Mouse (Mus musculus): ENCODE data around the gene Ptprs. TPM values are rescaled to one million over a fixed set of nuclear protein-coding genes. Genes with fewer than 3 reads are reported as not detected.

Gene Ptprs
- polyA plus RNA-seq, 1 experiment: 57.5 TPM

DNA sequence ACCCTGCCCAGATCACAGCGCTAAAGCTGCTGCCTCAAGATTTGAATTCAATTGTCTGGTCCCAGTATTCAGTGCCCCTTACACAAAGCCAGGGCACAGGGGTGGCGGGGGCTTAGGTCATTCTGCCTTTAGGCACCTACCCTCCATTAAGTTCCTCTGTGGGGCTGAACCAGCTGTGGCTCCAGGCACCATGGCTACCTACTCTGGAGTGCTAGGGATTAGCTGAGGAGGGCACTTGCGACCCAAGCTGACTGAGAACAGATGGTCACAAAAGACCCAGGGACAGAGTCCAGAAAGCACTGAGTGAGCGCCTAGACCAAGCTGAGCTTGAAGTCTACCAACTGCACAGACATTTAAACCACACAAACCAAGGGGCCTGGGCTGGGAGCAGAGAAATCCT lies 22.6 kb downstream of the Ptprs start:
- Histone ChIP-seq H3K4me1 (ENCODE audit: control insufficient read depth, insufficient read depth, insufficient read length) (no peaks in the 10 kb centered on the region), H3K4me3 (ENCODE audit: extremely low read depth, insufficient read depth, insufficient read length) (no peak overlapping the region), H3K27ac (ENCODE audit: insufficient read depth, low read length) (no peak overlapping the region), H3K27me3 (ENCODE audit: control insufficient read depth, insufficient read depth, low read length) (no peaks in the 10 kb centered on the region), H3K36me3 (ENCODE audit: control insufficient read depth, insufficient read depth, low read length) (no peaks in the 10 kb centered on the region)
- no peak for TF ChIP-seq CTCF (IDR thresholded peaks at IDR 0.05; ENCODE audit: extremely low read depth, insufficient read depth, insufficient read length, insufficient replicate concordance)
- TF ChIP-seq POLR2A (IDR thresholded peaks at IDR 0.05; ENCODE audit: low read depth, low read length): no peak
- DNase-seq (ENCODE audit: low read depth in 1 of 2, low spot score in 2 of 2): no peak
- 96% methylated on average over 4 of the region's 4 CpGs for whole genome bisulfite sequencing

DNA sequence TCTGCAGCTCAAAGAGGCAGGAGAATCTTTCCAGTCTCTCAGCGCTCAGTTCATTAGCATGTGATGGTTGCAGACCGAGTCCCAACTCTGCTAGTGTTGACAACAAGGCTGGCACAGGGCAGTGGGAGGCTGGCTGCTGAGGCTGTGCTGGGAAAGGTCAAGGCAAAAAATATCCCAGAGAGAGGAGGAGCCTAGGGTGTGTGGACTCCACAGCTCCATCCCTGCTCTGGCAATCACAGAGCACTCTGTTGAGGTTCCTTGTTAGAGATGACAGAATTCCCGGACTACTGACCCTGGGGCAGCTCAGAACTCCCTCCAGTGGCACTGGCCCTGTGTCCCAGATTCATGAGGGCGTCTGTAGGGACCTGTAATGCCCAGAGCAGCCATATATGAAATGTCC lies 23.0 kb downstream of the Ptprs start:
- TF ChIP-seq CTCF (IDR thresholded peaks at IDR 0.05; ENCODE audit: extremely low read depth, insufficient read depth, insufficient read length, insufficient replicate concordance): no peak
- TF ChIP-seq POLR2A (IDR thresholded peaks at IDR 0.05; ENCODE audit: low read depth, low read length): no peak
- Histone ChIP-seq H3K4me1 (ENCODE audit: control insufficient read depth, insufficient read depth, insufficient read length) (no peaks in the 10 kb centered on the region), H3K27me3 (ENCODE audit: control insufficient read depth, insufficient read depth, low read length) (no peaks in the 10 kb centered on the region), H3K4me3 (ENCODE audit: extremely low read depth, insufficient read depth, insufficient read length) (no peak overlapping the region), H3K27ac (ENCODE audit: insufficient read depth, low read length) (no peak overlapping the region), H3K36me3 (ENCODE audit: control insufficient read depth, insufficient read depth, low read length) (no peaks in the 10 kb centered on the region)
- no peak for DNase-seq (ENCODE audit: low read depth in 1 of 2, low spot score in 2 of 2)
- WGBS: 90% methylated on average over 4 of the region's 4 CpGs

DNA sequence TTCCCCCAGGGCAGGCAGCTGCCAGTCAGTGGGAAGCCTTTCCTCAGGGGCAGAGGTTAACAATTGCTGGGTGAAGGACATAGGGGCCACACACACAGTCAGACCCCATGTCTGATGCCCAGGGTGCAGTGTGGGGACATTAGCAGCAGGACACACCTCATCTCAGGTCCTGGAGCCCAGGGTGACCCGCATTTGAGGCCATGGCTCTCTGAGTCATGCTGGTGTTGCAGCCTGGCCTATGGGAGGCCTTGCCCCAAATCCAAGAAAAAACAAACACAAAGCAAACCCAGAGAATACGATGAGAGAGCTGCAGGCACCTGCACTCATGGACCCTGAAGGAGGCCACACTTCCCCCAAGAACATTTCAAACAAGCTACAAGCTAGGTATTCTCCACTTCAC lies 28.6 kb downstream of the Ptprs start:
- H3K4me1 ChIP-seq (ENCODE audit: control insufficient read depth, insufficient read depth, insufficient read length): peaks cover 28% of the 10 kb centered on the region
- TF ChIP-seq CTCF (IDR thresholded peaks at IDR 0.05; ENCODE audit: extremely low read depth, insufficient read depth, insufficient read length, insufficient replicate concordance) (no peak), POLR2A (IDR thresholded peaks at IDR 0.05; ENCODE audit: low read depth, low read length) (no peak)
- 90% methylated on average over 2 of the region's 2 CpGs for WGBS

GRCm38 (mm10) chr17:56445397-56445796 lies 30.9 kb downstream of the Ptprs start:
- 59% methylated on average over 14 of the region's 14 CpGs for WGBS
- Histone ChIP-seq H3K4me1 (ENCODE audit: control insufficient read depth, insufficient read depth, insufficient read length) (peaks cover 33% of the 10 kb centered on the region), H3K27me3 (ENCODE audit: control insufficient read depth, insufficient read depth, low read length) (no peaks in the 10 kb centered on the region), H3K27ac (ENCODE audit: insufficient read depth, low read length) (no peak overlapping the region), H3K4me3 (ENCODE audit: extremely low read depth, insufficient read depth, insufficient read length) (no peak overlapping the region), H3K36me3 (ENCODE audit: control insufficient read depth, insufficient read depth, low read length) (no peaks in the 10 kb centered on the region)
- TF ChIP-seq CTCF (IDR thresholded peaks at IDR 0.05; ENCODE audit: extremely low read depth, insufficient read depth, insufficient read length, insufficient replicate concordance) (no peak), POLR2A (IDR thresholded peaks at IDR 0.05; ENCODE audit: low read depth, low read length) (no peak)
- peak in 1 of 2 experiments; percentile 69 for DNase-seq (ENCODE audit: low read depth in 1 of 2, low spot score in 2 of 2)

More for the DNA sequence above, 28.6 kb downstream of the Ptprs start:
- Histone ChIP-seq H3K4me3 (ENCODE audit: extremely low read depth, insufficient read depth, insufficient read length) (no peak overlapping the region), H3K27me3 (ENCODE audit: control insufficient read depth, insufficient read depth, low read length) (no peaks in the 10 kb centered on the region), H3K27ac (ENCODE audit: insufficient read depth, low read length) (no peak overlapping the region), H3K36me3 (ENCODE audit: control insufficient read depth, insufficient read depth, low read length) (no peaks in the 10 kb centered on the region)
- no peak for DNase-seq (ENCODE audit: low read depth in 1 of 2, low spot score in 2 of 2)

GRCm38 (mm10) chr17:56444771-56445170 lies 31.5 kb downstream of the Ptprs start:
- TF ChIP-seq POLR2A (IDR thresholded peaks at IDR 0.05; ENCODE audit: low read depth, low read length): no peak
- TF ChIP-seq CTCF (IDR thresholded peaks at IDR 0.05; ENCODE audit: extremely low read depth, insufficient read depth, insufficient read length, insufficient replicate concordance): no peak
- Histone ChIP-seq H3K27me3 (ENCODE audit: control insufficient read depth, insufficient read depth, low read length) (no peaks in the 10 kb centered on the region), H3K36me3 (ENCODE audit: control insufficient read depth, insufficient read depth, low read length) (no peaks in the 10 kb centered on the region), H3K4me3 (ENCODE audit: extremely low read depth, insufficient read depth, insufficient read length) (no peak overlapping the region), H3K27ac (ENCODE audit: insufficient read depth, low read length) (no peak overlapping the region), H3K4me1 (ENCODE audit: control insufficient read depth, insufficient read depth, insufficient read length) (peaks cover 33% of the 10 kb centered on the region)
- WGBS: 31% methylated on average over 3 of the region's 3 CpGs
- DNase-seq (ENCODE audit: low read depth in 1 of 2, low spot score in 2 of 2): no peak

DNA sequence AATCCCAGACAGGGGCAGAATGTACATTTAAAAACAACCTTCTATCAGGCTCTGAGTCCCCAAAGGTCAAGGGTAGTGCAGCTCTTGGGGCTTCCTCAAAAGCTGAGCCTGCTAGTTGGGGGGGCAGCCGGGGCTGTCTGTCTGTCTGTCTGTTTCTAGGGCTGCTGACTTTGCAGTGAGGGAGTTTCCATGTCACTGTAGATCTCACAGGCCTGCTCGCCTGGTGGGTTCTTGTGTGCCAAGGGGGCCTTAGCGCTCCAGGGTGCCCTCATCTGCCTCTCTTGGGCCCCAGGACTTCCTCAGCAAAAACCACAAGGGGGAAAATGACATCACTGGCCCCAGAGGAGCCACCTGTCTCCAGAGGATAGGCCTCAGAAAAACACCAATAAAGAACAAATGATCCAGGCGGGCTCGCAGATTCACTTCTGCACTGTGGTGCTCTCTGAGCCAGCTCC lies 32.9 kb downstream of the Ptprs start:
- 4% methylated on average over 5 of the region's 5 CpGs for WGBS
- peak overlapping the region; percentile 66 for H3K27ac ChIP-seq (ENCODE audit: insufficient read depth, low read length)
- TF ChIP-seq POLR2A (IDR thresholded peaks at IDR 0.05; ENCODE audit: low read depth, low read length): no peak
- TF ChIP-seq CTCF (IDR thresholded peaks at IDR 0.05; ENCODE audit: extremely low read depth, insufficient read depth, insufficient read length, insufficient replicate concordance): no peak
- no peaks in the 10 kb centered on the region for H3K36me3 ChIP-seq (ENCODE audit: control insufficient read depth, insufficient read depth, low read length)
- no peak overlapping the region for H3K4me3 ChIP-seq (ENCODE audit: extremely low read depth, insufficient read depth, insufficient read length)
- no peaks in the 10 kb centered on the region for H3K27me3 ChIP-seq (ENCODE audit: control insufficient read depth, insufficient read depth, low read length)
- H3K4me1 ChIP-seq (ENCODE audit: control insufficient read depth, insufficient read depth, insufficient read length): peaks cover 33% of the 10 kb centered on the region
- peak; percentile 64 to 88 for DNase-seq (ENCODE audit: low read depth in 1 of 2, low spot score in 2 of 2)

DNA sequence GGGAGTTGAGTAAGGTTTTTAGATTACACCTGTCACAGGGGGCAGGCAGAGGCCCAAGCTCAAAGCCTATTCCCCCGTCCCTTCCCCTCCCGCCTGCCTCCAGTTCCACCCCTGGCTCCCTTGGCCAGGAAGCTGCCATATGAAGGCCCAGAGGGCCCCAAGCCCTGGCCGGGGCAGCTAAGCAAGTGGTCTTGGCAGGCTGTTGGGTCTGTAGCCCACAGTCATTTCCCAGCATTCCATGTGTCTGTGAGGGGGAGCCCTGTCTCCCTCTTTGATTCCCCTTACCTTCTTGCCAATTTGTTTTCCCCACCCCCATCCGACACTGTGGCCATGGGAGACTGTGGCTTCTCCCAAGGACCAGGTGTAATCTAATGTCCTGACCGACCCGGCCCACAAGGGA lies 34.0 kb downstream of the Ptprs start:
- Histone ChIP-seq H3K27me3 (ENCODE audit: control insufficient read depth, insufficient read depth, low read length) (no peaks in the 10 kb centered on the region), H3K36me3 (ENCODE audit: control insufficient read depth, insufficient read depth, low read length) (no peaks in the 10 kb centered on the region), H3K27ac (ENCODE audit: insufficient read depth, low read length) (no peak overlapping the region), H3K4me1 (ENCODE audit: control insufficient read depth, insufficient read depth, insufficient read length) (peaks cover 33% of the 10 kb centered on the region), H3K4me3 (ENCODE audit: extremely low read depth, insufficient read depth, insufficient read length) (no peak overlapping the region)
- no peak for DNase-seq (ENCODE audit: low read depth in 1 of 2, low spot score in 2 of 2)
- WGBS: 68% methylated on average over 6 of the region's 6 CpGs
- TF ChIP-seq CTCF (IDR thresholded peaks at IDR 0.05; ENCODE audit: extremely low read depth, insufficient read depth, insufficient read length, insufficient replicate concordance) (no peak), POLR2A (IDR thresholded peaks at IDR 0.05; ENCODE audit: low read depth, low read length) (no peak)

Data from spleen, adult 2 months (tissue).